Mouse (Mus musculus) layer of hippocampus, postnatal 10 days (tissue): Measurements from ENCODE around the gene Ccr10. TPM values are rescaled to one million over a fixed set of nuclear protein-coding genes. Genes with fewer than 3 reads are reported as not detected.
A peak's percentile ranks its signal among the peaks of the same experiment; 100 is the strongest.
"Not testable (repeated sequence)": the region's sequence is repeated elsewhere in the genome, so short reads cannot be mapped to it uniquely, and the experiment has no call there.

Experiments
- DNase-seq, 2 experiments: peaks; one replicate each; pipeline ENCODE4 v3.0.0; 2021; ENCODE audit warnings: low spot score in 2 of 2
- total RNA-seq, 2 experiments: library from RNA; stranded (reverse); gene quantifications; 2 replicates each; pipeline ENCODE4 v1.2.3; 2021

The Ccr10 gene
- total RNA-seq, 2 experiments from 2014 or later: not detected

DNA sequence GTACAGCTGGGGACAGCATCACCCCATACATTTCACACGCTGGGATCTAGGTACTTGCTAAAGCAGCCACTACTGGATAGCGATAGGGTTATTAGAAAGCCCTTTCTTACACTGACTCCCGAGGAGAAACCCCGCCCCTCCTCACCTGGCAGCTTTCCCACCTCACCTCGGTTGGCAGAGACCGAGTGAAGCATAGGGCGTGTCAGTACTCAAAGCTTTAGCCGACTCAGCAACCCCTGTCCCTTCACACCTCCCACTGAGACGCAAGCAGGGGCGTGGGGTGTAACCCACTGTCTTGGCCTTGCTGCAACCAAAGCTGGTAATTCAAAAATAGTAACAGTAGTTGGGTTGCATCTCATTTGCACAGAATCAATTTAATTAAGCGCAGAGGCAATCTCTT lies 2.1 kb downstream of the Ccr10 start:
- DNase-seq: no peak

DNA sequence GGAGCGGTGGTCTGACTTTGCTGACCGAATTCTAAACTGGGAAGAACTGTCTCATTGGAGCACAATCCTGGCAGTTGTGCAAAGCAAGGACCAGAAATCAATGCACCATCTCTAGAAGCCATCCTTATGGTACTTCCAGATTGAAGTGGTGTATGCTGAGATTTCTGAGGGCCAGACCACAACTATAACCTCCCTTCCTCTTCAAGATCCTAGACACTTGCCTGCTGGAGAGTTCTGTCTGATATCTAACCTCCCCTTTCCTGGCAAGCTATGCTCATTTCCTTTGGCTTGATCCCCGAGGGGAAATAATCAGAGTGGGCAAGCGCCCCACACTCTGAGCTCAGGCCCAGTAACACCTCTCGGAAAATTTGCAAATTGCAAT lies 2.8 kb downstream of the Ccr10 start:
- DNase-seq: no peak

DNA sequence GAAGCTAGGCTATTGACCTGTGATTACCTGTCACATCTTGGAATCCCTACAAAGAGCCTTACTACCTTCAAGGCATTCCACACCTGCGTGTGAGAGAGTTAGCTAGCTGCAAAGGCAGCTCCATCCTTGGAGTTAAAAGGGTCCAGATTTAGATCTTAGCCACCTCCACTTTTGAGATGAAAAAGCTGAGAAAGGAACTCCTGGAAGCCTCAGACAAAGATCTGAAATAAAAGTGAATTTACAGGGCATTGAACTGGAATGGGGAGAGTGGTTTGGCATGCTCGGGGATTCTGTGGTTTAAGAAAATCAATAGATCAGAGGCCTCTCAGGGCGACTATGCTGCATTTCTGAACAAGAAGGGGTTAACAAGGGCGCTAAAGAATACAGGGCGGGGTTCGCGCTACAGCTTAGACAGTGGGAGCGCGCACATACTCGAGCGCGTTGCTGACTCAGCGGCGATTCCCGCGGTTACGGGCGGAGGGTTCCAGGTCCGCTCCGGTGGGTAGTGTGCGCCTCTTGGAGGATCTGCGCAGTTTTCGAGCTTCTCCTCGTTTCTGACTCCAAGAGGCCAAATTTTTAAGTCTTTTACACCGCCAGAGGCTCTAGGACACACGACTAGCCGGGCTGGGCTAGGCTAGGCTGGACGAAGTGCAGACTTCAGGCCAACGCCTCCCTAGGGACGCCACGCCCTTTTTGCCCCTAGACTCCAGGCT lies 3.4 kb downstream of the Ccr10 start:
- peak; percentile 62 to 75 for DNase-seq

GRCm38 (mm10) chr11:101170811-101171610 lies 4.2 kb downstream of the Ccr10 start, which contains the start of gene Plekhh3:
Gene Plekhh3, minus strand, starts transcription at chr11:101171351.
- peak; percentile 91 for DNase-seq

DNA sequence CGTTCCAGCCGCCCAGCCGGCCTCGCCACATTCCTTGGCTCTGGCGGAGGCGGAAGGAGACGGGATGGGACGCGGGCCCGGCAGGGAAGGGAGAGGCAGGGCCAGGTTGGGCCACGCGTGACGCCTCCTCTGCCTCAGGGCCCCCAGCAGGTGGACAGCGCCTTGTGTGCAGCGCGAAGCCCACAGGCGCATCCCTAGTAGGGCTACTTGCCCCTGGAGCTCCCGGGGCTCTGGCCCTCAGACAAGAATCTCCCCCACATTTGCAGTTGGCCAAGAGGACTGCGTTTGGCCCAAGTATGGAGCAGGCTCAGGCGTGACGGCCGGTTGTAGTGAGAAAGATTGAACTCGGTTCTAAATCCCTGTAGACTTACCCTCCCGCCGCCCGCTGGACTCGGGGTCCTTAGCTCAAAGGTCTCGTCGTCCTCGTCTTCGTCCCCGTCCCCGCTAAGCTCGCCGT lies 4.9 kb downstream of the Ccr10 start, which contains the start of gene Cntnap1:
Gene Cntnap1, plus strand, starts transcription at position 170 of the 457 bp plus-strand sequence.
- peak in 1 of 2 experiments; percentile 42 for DNase-seq

DNA sequence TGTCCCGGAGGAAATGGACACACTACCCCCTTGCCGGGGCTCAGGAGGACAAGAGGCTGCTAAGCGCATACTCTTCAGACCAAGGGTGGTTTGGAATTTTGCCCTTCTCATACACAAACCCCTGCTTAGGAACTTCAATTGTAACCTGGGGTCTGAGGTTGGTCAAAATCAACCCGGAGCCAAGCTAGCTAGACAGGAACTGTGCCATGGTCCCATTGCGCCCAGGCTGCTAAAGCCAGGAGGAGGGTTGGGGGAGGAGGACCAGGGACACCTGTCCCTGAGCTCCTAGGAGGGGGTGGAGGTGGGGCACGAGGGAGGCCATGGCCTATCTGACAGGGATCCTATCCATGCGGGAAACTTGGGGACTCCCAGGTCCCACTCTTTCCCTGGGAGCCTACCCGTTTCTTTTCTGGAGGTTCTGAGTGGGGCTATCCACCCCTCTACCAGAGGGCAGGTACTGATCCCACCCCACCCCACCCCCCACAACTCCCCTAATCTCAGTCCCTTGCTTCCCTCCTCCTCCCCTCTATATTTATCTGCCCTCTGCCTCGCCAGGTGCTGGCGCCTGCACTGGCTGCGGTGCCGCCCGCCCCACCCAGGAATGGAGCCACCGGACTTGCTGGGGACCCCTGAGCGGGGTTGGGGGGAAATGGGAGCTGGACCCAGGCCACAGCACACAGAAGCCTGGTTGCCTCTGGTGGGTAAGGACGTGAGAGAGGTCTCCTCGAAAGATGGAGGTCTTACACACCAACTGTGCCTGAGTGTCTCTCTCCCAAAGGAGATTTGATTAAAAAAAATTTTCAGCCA lies 5.7 kb downstream of the Ccr10 start:
- DNase-seq: no peak

DNA sequence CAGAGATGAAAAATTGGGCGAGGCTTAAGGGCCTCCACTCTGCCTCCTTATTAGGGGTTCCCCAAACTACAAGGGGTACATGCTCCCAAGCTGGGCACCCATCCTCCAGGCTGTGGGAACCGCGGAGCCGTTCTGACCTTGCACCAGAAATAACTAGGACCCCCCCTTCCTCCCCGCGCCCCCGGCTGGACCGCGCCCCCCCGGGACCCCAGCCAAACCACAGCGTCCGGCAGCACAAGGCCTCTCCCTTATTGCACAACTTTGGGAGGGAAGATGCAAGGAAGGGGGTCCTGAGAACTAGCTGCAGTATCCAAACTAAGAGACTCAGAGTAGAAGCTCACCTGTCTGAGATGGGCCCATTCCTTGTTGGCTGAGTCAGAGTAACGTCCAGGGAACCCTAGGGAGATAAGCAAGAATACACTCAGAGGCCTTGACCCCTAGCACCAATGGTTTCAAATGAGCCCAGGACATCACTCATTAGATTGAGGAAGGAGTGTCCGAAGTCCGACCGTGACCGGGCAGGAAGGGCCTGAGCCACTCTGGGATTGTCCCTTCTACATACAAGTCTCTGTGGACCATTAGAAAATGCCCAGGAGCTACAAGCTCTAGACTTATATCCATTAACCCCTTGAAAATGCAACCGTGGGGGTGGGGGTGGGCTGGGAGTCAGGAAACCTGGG lies 6.8 kb downstream of the Ccr10 start:
- DNase-seq: no peak

- no peak for DNase-seq
Observed at GRCm38 (mm10) chr11:101167963-101168300, 7.3 kb downstream of the Ccr10 start.

- no peak for DNase-seq
Observed at GRCm38 (mm10) chr11:101167211-101167962, 7.9 kb downstream of the Ccr10 start.

- no peak for DNase-seq
Observed at GRCm38 (mm10) chr11:101166357-101166756, 8.9 kb downstream of the Ccr10 start.

- no peak for DNase-seq
Observed at GRCm38 (mm10) chr11:101164677-101165580, 10.3 kb downstream of the Ccr10 start.

GRCm38 (mm10) chr11:101164351-101164665 lies 10.9 kb downstream of the Ccr10 start:
- no peak for DNase-seq

DNA sequence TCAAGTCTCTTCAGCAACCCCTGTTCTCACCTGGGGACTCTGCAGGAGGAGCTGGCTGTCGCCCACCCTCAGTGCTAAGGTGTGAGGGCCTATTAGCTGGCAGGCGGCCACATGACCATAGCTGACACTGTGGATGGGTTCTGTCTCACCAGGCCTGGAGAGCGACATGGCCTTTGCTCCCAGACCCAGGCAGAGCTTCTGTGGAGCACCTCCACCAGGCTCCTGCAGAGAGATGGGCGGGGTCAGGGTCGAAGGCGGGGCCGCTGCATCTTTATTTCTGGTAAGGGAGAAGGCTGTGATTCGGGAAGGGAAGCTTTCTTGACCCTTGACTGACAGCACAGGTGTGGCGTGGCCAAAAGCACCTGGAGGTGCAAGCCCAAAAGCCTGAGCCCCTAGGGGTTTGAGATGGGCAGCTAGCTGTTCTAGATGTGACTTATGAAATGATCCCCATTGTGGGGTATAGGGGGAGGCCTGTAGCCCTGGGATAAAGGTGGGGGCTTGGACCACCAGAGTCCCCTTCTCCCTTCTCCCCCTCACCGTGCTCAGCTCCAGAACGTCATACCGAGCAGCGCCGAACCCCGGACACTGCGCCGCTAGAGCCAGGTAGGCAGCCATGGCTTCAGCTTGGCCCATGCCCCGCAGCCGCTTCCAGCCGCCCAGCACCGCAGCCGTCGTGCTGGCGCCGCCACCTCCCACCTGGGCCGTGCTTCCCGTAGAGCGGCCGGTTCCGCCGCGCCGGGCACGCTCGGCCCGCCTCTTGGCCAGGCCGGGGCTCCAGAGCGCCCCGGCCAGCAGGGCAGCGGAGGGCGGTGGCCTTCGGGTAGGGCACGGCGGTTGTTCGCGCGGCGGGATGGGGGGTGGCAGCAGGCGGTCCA lies 11.5 kb downstream of the Ccr10 start:
- no peak for DNase-seq

- no peak for DNase-seq
Observed at GRCm38 (mm10) chr11:101162772-101163171, 12.5 kb downstream of the Ccr10 start.

GRCm38 (mm10) chr11:101162301-101162700 lies 12.9 kb downstream of the Ccr10 start:
- DNase-seq: no peak

DNA sequence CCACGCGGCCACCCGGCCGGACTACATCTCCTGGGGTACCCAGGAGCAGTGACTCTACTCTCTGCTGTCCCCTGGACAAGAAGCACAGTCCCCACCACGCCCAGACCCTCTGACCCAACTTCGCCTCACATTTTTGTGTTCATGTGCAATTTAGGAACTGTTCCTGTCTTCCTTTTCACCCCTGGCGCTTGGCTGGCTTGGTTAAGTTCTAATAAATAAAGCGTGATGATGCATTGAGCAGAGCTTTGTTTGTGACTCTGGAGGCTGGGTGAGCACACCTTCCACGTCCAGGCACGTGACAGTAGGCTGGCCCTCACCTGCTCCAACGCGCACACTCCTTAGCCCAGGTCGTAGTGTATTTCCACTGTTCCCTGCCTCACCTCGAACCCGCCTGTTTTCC lies 13.7 kb downstream of the Ccr10 start:
- DNase-seq: no peak

DNA sequence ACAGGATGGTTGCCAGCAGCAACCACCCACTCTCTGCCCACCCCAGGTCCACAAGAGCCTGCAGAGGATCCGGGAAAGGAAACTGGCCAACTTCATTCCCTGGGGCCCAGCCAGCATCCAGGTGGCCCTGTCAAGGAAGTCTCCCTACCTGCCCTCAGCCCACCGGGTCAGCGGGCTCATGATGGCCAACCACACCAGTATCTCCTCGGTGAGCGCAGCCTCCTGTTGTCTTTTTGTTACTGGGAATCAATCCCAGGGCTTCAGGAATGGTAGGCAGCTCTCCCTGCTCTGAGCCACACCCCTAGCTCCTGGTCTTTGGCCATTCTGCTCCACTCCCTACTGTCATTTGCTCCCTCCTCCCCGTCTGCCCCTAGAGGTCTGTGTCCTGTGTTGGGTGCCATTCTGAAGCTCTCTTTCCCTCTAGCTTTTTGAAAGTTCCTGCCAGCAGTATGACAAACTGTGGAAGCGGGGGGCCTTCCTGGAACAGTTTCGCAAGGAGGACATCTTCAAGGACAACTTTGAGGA lies 14.2 kb downstream of the Ccr10 start:
- DNase-seq: not testable (repeated sequence)

GRCm38 (mm10) chr11:101160151-101160550 lies 15.1 kb downstream of the Ccr10 start:
- DNase-seq: not testable (repeated sequence)
